In the genomic region with DNA sequence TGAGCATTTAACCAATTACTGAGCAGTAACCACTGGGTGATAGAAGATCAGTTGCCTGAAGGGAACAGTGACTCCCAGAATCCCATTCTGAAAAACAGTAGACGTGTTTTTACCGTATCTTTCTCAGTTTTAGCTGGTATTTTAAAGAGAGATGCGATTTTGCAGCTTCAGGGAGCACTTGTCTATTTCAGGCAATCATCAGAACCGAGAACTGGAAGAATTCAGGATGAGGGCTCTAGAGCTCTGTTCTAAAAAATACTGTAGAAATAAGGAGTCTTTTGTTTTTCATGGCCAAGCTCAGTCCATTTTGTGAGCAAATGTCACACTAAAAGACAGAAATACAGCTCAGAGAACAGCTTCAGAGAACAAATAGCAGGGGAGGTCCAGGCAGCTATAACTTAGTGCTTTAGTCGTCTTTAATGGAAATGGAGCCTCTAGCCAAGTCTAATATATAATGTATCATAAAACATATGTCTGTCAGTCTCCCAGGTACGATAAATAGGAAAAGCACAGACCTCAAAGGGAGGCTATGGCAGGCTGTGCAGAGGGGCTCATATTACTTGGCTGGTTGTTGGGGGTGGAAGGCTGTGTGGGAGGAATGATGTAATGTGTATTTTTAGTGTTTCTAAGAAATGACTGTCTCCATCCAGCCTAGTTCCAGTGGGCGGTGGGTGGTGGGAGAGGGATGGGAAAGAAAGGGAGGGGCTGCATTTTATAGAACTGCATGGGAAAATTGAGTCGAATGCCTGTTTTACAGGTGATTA, we compare ENCODE assay signal across 11 mouse cellular contexts. TPM values are rescaled to one million over a fixed set of nuclear protein-coding genes. Genes with fewer than 3 reads are reported as not detected.
DNase-seq lines count a peak whose midpoint lies in the region; ATAC-seq and TF ChIP-seq lines count a peak whose summit lies in the region.
"Had no signal": no experiment of that assay in that cellular context is flagged by ENCODE, and none has a peak within 500 bp of the region (broad histone marks: within the 10 kb centered on the region; RNA-seq: fewer than 3 reads in every experiment).

No protein-coding gene starts in this region.

- 51% methylated on average over 8 of the region's 8 CpGs for WGBS in lung, embryonic 14.5 days
- 42% methylated on average over 8 of the region's 8 CpGs for WGBS in heart, embryonic 16.5 days
- 67% methylated on average over 8 of the region's 8 CpGs for WGBS in forebrain, embryonic 15.5 days

- no peak overlapping the region for H3K4me3 ChIP-seq in lung, embryonic 14.5 days (ENCODE audit: low read depth, low read length)
- H3K4me3 ChIP-seq in heart, embryonic 16.5 days (ENCODE audit: low read length) = no peak overlapping the region
- H3K4me3 ChIP-seq in forebrain, embryonic 15.5 days = no peak overlapping the region

- ATAC-seq in frontal cortex, adult (ENCODE audit: low TSS enrichment) = peak; percentile 94
- ATAC-seq in lung, embryonic 14.5 days (ENCODE audit: insufficient read depth) = peak; percentile 63; the same call in 1 of the 2 replicates
- peak; percentile 55; the same call in 1 of the 2 replicates for ATAC-seq in heart, embryonic 16.5 days (replicated peaks; ENCODE audit: extremely low read depth, insufficient read depth, low FRiP score)
- ATAC-seq in forebrain, embryonic 15.5 days (replicated peaks) = no peak

- no peak overlapping the region for H3K9ac ChIP-seq in lung, embryonic 14.5 days
- no peak overlapping the region for H3K9ac ChIP-seq in heart, embryonic 16.5 days (ENCODE audit: low read length)
- no peak overlapping the region for H3K9ac ChIP-seq in forebrain, embryonic 15.5 days (replicated peaks)

- no peak overlapping the region for H3K4me2 ChIP-seq in lung, embryonic 14.5 days
- H3K4me2 ChIP-seq in heart, embryonic 16.5 days (ENCODE audit: low read depth, low read length) = no peak overlapping the region
- no peak overlapping the region for H3K4me2 ChIP-seq in forebrain, embryonic 15.5 days (replicated peaks)

- no peak for DNase-seq in frontal cortex, postnatal 25 days (ENCODE audit: low spot score in 2 of 2)
- peak; percentile 23 for DNase-seq in lung, embryonic 14.5 days
- no peak for DNase-seq in lung, postnatal 36 days
- DNase-seq in right cerebral cortex, postnatal 10 days (ENCODE audit: low spot score in 2 of 2) = peak; percentile 63 to 64
- no peak for DNase-seq in adrenal gland, postnatal 36 days

- no peak overlapping the region for H3K27ac ChIP-seq in lung, embryonic 14.5 days (ENCODE audit: low read depth)
- peak overlapping the region; percentile 27; the same call in 1 of the 2 replicates for H3K27ac ChIP-seq in heart, embryonic 16.5 days (ENCODE audit: low read length)
- H3K27ac ChIP-seq in forebrain, embryonic 15.5 days (replicated peaks) = no peak overlapping the region
- H3K27ac ChIP-seq: macrophage had no signal

- no peaks in the 10 kb centered on the region for H3K9me3 ChIP-seq in lung, embryonic 14.5 days (ENCODE audit: low read depth, low read length)
- no peaks in the 10 kb centered on the region for H3K9me3 ChIP-seq in heart, embryonic 16.5 days (replicated peaks; ENCODE audit: control insufficient read depth, low read length)
- H3K9me3 ChIP-seq in forebrain, embryonic 15.5 days = no peaks in the 10 kb centered on the region

- no peaks in the 10 kb centered on the region for H3K27me3 ChIP-seq in lung, embryonic 14.5 days (ENCODE audit: insufficient read depth, low read length)
- H3K27me3 ChIP-seq in heart, embryonic 16.5 days (ENCODE audit: control insufficient read depth, insufficient read depth, low read length) = no peaks in the 10 kb centered on the region
- H3K27me3 ChIP-seq in forebrain, embryonic 15.5 days = no peaks in the 10 kb centered on the region

- no peak for TF ChIP-seq CTCF in lung, embryonic 14.5 days (IDR thresholded peaks at IDR 0.05; ENCODE audit: low read depth)

- no peaks in the 10 kb centered on the region for H3K4me1 ChIP-seq in lung, embryonic 14.5 days (ENCODE audit: insufficient read depth)
- H3K4me1 ChIP-seq in heart, embryonic 16.5 days (ENCODE audit: control insufficient read depth, insufficient read depth, low read length) = no peaks in the 10 kb centered on the region
- no peaks in the 10 kb centered on the region for H3K4me1 ChIP-seq in forebrain, embryonic 15.5 days

- no peaks in the 10 kb centered on the region for H3K36me3 ChIP-seq in lung, embryonic 14.5 days (ENCODE audit: insufficient read depth)
- H3K36me3 ChIP-seq in heart, embryonic 16.5 days (ENCODE audit: control insufficient read depth, insufficient read depth) = no peaks in the 10 kb centered on the region
- H3K36me3 ChIP-seq in forebrain, embryonic 15.5 days = no peaks in the 10 kb centered on the region

RNA-seq across cellular contexts. Expression of a gene that starts 4.7 kb away (rescaled TPM):
- polyA plus RNA-seq in lung, embryonic 14.5 days (2014; fragmentation: Nextera tagmentation; extraction: Ambion mirVana) = not detected in 2 replicates
- polyA plus RNA-seq in heart, embryonic 16.5 days (2015; fragmentation: Nextera tagmentation; extraction: Ambion mirVana) = not detected in 2 replicates
- total RNA-seq in adrenal gland, postnatal 36 days (2021) = not detected
- not detected in 2 replicates for polyA plus RNA-seq in forebrain, embryonic 15.5 days (2015; fragmentation: Nextera tagmentation; extraction: Ambion mirVana)
- total RNA-seq: gastrocnemius, postnatal 4 days had no signal
- polyA plus RNA-seq: large intestine, adult 2 months; macrophage had no signal

Comparison
In these comparisons a context has a peak if more than half of its experiments do, and no peak if none do; other contexts are left out.
1. DNase-seq: peak in lung, embryonic 14.5 days (single experiment) and right cerebral cortex, postnatal 10 days (2 of 2); none in frontal cortex, postnatal 25 days (0 of 2), lung, postnatal 36 days (single experiment) and adrenal gland, postnatal 36 days (0 of 2).